Mouse (Mus musculus) cerebellum, postnatal 25 days (tissue): ENCODE data around the gene Nab1.

ENCODE experiments used
- DNase-seq, 2 experiments: peaks; one replicate each; pipeline ENCODE4 v3.0.0; 2021; ENCODE audit warnings: mixed read lengths in 2 of 2

Nab1 gene

GRCm38 (mm10) chr1:52470811-52471489 is 29.5 kb downstream of the Nab1 start:
- no peak for DNase-seq

GRCm38 (mm10) chr1:52470326-52470725 is 30.2 kb downstream of the Nab1 start:
- DNase-seq: no peak

GRCm38 (mm10) chr1:52466518-52467120 is 33.9 kb downstream of the Nab1 start:
- DNase-seq: peak; percentile 25 to 37

DNA sequence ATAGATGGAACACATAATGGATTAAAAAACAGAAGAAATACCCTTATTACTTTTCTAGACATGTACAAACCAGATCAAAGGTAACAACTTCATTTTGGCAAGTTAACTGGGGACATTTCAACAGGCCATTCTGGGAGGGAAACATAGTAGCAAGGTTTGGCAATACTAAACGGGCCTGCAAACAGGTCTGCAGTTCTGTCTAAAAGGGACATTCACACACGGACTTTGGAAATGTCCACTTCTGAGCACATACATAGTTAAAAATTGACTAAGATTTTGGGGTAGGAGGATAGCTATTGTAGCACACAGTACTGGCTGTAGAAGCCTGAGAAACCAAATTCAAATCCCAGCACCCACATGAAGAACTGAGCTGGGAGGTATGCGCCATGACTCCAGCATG is 34.6 kb downstream of the Nab1 start:
- DNase-seq: no peak

GRCm38 (mm10) chr1:52465264-52465663 is 35.2 kb downstream of the Nab1 start:
- DNase-seq: no peak

GRCm38 (mm10) chr1:52463305-52463704 is 37.2 kb downstream of the Nab1 start:
- no peak for DNase-seq

DNA sequence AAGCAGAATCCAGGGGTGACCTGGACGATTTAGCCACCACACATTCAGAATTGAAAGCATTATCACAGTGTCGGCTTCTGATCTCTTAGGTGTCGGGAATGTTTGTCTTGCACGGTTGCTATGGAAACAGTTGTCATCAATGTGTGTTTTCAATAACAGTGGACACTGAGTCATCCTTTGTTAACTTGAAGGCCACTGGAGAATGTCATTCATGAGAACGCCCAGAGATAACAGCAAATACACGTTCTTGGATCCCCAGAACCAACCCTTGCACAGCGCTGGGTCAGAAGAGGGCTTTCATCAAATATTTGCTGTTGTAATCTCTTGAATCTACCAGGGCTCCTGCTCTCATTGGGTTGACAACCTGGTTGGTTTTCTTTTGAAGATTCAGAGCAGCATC is 43.9 kb downstream of the Nab1 start:
- DNase-seq: no peak

DNA sequence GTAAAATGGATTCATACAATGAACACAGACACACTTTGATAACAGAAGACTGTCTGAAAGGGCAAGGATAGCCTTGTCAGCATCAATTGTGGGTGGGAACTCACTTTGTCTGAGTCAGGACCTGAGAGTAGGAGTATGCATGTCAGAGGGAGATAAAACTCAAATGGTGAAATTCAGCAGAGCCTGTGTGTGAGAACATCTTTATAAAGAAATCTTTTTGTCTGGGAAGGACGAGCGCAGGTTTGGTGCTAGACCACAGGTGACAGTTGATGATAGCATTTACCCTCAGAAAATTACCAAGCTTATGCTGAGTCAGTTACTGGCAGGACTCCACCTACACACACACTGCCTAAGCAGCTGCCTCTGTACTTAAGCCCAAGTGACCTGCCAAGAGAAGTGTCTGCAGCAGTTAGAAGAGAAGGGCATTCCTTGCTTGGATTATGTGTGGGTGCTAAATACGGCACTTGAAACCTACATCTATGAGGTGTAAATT is 45.9 kb downstream of the Nab1 start:
- DNase-seq: peak in 1 of 2 experiments; percentile 27

DNA sequence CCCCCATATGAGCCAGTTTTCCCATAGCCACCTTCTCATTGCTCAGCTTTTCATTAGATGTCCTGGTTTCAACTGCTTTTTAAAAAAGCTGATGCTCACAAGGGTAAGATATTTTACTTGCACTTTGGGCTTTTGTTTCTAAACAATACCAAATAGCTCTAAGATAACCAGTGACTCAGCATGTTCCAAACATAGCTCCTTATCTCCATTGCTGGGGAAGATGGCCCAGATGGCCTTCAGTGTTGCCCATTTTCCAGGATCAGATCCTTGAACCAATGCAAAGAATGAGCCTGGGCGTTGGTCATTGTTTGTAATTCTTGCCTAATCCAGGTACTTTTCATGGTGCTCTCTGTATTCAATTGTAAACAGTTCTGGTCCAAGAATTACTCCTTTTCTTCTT is 49.1 kb downstream of the Nab1 start:
- no peak for DNase-seq

DNA sequence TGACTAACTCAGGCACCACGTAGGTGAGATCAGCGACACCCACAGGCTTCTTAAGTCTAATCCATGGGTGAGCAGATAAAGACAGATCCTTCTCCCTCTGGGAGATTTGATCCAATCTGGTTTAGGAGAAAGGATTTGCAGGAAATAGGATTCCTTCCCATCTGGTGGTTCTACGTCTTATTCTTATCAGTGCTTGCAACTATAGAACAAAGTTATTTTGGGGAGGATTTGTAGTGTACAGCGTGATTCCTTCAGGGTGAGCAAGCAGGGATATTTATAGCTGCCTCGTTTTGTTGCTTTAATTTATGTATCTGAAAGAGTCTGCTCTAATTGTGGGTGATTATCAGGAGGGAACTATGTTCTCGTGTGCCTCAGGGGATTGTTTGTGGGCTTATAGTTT is 64.6 kb downstream of the Nab1 start:
- DNase-seq: no peak

DNA sequence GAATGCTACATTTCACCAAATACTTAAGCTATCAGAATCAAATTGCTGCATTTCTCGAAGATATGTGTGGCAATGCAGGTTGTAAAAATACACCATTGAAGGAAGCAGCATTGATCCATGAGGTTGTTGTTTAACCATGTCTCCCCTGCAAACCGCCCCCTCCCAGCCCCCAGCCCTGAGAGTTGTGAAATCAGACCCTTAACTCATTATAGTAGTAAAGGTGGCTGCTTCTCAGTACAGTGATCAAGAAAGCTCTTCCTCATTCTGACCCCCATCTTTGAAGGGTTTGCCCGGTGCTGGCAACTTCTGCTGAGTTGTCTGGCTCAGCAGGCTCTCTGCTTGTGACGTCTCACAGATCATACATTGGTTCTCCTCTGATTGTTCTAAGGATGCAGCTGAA is 66.4 kb downstream of the Nab1 start:
- no peak for DNase-seq

- DNase-seq: no peak
Measured at GRCm38 (mm10) chr1:52431806-52432205, 68.7 kb downstream of the Nab1 start.

DNA sequence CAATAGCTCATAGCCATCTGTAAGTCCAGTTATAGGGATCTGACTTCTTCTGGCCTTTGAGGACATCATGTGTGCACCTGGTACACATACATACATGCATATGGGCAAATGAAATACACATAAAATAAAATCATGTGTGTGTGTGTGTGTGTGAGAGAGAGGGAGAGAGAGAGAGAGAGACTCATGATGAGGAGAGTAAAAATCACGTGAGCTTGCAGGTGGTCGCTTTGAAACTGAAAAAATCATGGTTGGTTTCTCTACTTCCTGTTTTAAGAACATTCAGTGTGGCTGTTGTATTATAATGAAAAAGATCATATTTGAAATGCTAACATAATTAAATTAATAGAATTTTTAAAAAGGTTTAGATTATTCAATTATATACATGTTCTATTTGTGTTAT is 69.9 kb downstream of the Nab1 start:
- DNase-seq: no peak

DNA sequence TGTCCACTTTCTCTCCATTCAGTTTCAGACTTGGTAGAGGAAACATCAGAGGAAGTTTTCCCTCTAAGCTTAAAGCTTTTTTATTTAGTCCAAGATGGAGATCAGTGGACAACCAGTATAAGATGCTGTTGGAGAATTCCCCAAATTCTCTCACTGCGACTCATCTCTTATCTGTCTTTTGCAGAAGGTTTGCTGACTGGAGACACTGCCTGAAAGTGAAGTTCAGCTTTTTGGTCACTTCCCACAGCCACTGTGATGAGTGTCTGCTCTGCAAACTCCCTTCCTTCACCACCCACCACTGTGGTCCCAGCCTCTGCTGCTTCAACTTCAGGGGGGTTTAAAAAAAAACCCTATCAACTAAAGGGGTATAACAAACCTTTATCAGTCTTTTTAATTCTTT is 70.4 kb downstream of the Nab1 start:
- no peak for DNase-seq

GRCm38 (mm10) chr1:52427841-52428464 is 72.5 kb downstream of the Nab1 start:
- DNase-seq: no peak

DNA sequence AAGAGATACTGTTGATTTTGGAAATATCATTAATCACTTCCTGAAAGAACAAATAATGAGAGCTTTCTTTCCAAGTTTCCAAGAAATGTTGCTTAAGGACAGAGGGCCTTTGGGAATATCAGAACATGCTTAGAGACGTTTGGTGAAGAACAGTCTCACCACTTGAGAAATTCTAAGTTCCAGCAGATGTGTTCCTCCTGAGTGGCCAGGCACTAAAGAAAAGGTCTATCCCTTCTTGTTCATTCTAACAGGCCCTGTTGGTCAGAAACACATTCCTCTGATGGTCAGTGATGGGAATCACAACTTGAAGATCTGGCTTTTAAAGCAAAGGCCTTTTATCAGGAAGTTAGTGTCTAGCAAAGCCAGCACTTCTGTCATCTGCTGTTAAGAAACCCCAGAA is 76.6 kb downstream of the Nab1 start:
- DNase-seq: no peak

DNA sequence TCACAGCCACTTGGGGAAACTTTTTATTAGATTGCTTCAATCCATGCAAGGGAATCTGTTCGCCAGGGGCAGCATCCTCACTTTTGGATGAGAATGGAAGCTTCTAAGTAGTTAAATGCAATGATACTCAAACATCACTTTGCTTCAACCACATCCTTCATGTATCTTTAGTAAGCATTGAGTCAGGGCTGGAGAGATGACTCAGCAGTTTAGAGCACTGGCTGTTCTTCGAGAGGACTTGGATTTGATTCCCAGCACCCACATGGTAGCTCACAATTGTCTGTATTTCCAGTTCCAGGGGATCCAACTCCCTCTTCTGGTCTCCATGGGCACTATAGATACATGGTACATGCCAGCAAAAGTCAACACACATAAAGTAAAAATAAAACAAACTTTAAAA is 77.4 kb downstream of the Nab1 start:
- no peak for DNase-seq

DNA sequence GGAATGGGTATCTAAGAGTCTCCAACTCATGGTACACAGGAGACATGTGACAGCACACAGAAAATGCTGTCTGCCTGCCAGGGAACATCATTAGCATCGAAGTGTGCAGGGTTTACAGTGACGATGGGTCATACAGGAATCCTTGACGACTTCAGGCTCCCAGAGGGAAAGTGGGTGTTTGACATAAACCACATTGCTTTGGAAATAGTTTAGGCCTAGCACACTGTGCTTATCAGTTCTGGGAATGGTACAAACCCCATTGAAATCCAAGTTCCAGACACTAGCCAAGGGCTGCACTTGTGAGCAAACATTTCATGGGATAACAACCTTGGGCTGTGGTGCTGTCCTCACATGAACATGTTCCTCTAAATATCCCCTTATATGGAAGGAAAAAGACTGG is 78.3 kb downstream of the Nab1 start:
- no peak for DNase-seq

- no peak for DNase-seq
Measured at GRCm38 (mm10) chr1:52421623-52422022, 78.9 kb downstream of the Nab1 start.

DNA sequence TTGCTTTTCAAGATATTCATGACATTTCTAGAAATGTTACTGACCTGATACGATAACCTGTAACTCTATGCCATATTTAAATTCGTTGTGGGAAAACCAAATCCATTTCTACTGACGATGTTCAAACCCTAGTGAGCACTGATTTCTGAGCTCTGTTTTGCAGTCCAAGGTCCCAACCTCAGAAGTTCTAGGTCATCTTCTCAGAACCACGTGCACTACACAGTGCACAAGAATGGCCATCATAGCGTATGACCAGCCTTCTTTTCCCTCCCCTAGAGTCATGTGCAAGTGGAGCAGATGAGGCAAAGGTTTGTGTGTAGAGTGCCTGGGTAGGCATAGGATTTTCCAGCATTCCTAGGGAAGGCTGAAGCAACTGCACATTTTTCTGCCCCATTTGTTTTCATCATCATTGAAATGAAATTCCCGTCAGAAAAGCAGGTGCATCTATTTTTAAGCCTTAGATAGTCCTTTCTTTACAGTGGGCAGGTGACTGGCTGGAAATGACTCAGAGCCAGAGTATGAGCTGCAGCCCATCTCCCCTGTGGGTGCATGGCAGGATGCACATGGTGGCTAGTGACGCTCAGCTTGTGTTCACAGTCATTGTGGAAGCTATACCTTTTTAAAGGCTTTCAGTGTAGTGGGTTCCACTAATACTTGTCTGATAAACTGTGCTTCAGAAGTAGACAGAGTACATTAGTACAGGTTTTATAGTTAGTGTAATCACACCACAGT is 81.2 kb downstream of the Nab1 start:
- no peak for DNase-seq
